Mouse (Mus musculus): ENCODE results near the gene Ryr1. TPM values are rescaled to one million over a fixed set of nuclear protein-coding genes. Genes with fewer than 3 reads are reported as not detected.

Ryr1 gene
- polyA plus RNA-seq, 1 experiment: 0.08 TPM

- no peak overlapping the region for H3K27ac ChIP-seq (ENCODE audit: insufficient read depth, low read depth, low read length)
- TF ChIP-seq CTCF (IDR thresholded peaks at IDR 0.05; ENCODE audit: low read depth, low read length) (no peak), POLR2A (IDR thresholded peaks at IDR 0.05; ENCODE audit: borderline replicate concordance, low read depth, low read length) (no peak)
- peaks cover 24% of the 10 kb centered on the region for H3K4me1 ChIP-seq (ENCODE audit: control insufficient read depth, insufficient read depth, low read length)
- no peak overlapping the region for H3K4me3 ChIP-seq (ENCODE audit: insufficient read depth, low read length)
Observed at GRCm38 (mm10) chr7:29008171-29008570, 116.8 kb downstream of the Ryr1 start.

GRCm38 (mm10) chr7:29007224-29008101 is 117.5 kb downstream of the Ryr1 start:
- no peak overlapping the region for H3K4me3 ChIP-seq (ENCODE audit: insufficient read depth, low read length)
- H3K27ac ChIP-seq (ENCODE audit: insufficient read depth, low read depth, low read length): peak overlapping the region; percentile 6; the same call in 1 of the 2 replicates
- TF ChIP-seq CTCF (IDR thresholded peaks at IDR 0.05; ENCODE audit: low read depth, low read length) (no peak), POLR2A (IDR thresholded peaks at IDR 0.05; ENCODE audit: borderline replicate concordance, low read depth, low read length) (no peak)
- H3K4me1 ChIP-seq (ENCODE audit: control insufficient read depth, insufficient read depth, low read length): peaks cover 24% of the 10 kb centered on the region

GRCm38 (mm10) chr7:29000651-29001605 is 124.1 kb downstream of the Ryr1 start:
- Histone ChIP-seq H3K4me3 (ENCODE audit: insufficient read depth, low read length) (peak overlapping the region; percentile 50), H3K4me1 (ENCODE audit: control insufficient read depth, insufficient read depth, low read length) (peaks cover 4% of the 10 kb centered on the region), H3K27ac (ENCODE audit: insufficient read depth, low read depth, low read length) (no peak overlapping the region)
- TF ChIP-seq CTCF (IDR thresholded peaks at IDR 0.05; ENCODE audit: low read depth, low read length) (no peak), POLR2A (IDR thresholded peaks at IDR 0.05; ENCODE audit: borderline replicate concordance, low read depth, low read length) (no peak)

GRCm38 (mm10) chr7:28993402-28993801 is 131.6 kb downstream of the Ryr1 start:
- TF ChIP-seq POLR2A (IDR thresholded peaks at IDR 0.05; ENCODE audit: borderline replicate concordance, low read depth, low read length) (no peak), CTCF (IDR thresholded peaks at IDR 0.05; ENCODE audit: low read depth, low read length) (no peak)
- H3K4me3 ChIP-seq (ENCODE audit: insufficient read depth, low read length): no peak overlapping the region
- H3K4me1 ChIP-seq (ENCODE audit: control insufficient read depth, insufficient read depth, low read length): no peaks in the 10 kb centered on the region
- no peak overlapping the region for H3K27ac ChIP-seq (ENCODE audit: insufficient read depth, low read depth, low read length)

GRCm38 (mm10) chr7:28992997-28993396 is 132.0 kb downstream of the Ryr1 start:
- H3K27ac ChIP-seq (ENCODE audit: insufficient read depth, low read depth, low read length): no peak overlapping the region
- no peak overlapping the region for H3K4me3 ChIP-seq (ENCODE audit: insufficient read depth, low read length)
- TF ChIP-seq POLR2A (IDR thresholded peaks at IDR 0.05; ENCODE audit: borderline replicate concordance, low read depth, low read length) (no peak), CTCF (IDR thresholded peaks at IDR 0.05; ENCODE audit: low read depth, low read length) (no peak)
- no peaks in the 10 kb centered on the region for H3K4me1 ChIP-seq (ENCODE audit: control insufficient read depth, insufficient read depth, low read length)

- Histone ChIP-seq H3K4me1 (ENCODE audit: control insufficient read depth, insufficient read depth, low read length) (no peaks in the 10 kb centered on the region), H3K27ac (ENCODE audit: insufficient read depth, low read depth, low read length) (no peak overlapping the region), H3K4me3 (ENCODE audit: insufficient read depth, low read length) (no peak overlapping the region)
- TF ChIP-seq POLR2A (IDR thresholded peaks at IDR 0.05; ENCODE audit: borderline replicate concordance, low read depth, low read length): no peak
- peak; percentile 74 for TF ChIP-seq CTCF (IDR thresholded peaks at IDR 0.05; ENCODE audit: low read depth, low read length)
Observed at GRCm38 (mm10) chr7:28991616-28992015, 133.4 kb downstream of the Ryr1 start.

GRCm38 (mm10) chr7:28990766-28991273 is 134.2 kb downstream of the Ryr1 start:
- Histone ChIP-seq H3K4me1 (ENCODE audit: control insufficient read depth, insufficient read depth, low read length) (0 out of 2 replicates have a peak, but pooled peaks cover 1% of the 10 kb centered on the region), H3K4me3 (ENCODE audit: insufficient read depth, low read length) (no peak overlapping the region), H3K27ac (ENCODE audit: insufficient read depth, low read depth, low read length) (no peak overlapping the region)
- TF ChIP-seq CTCF (IDR thresholded peaks at IDR 0.05; ENCODE audit: low read depth, low read length) (no peak), POLR2A (IDR thresholded peaks at IDR 0.05; ENCODE audit: borderline replicate concordance, low read depth, low read length) (no peak)

GRCm38 (mm10) chr7:28985207-28985606 is 139.8 kb downstream of the Ryr1 start:
- Histone ChIP-seq H3K4me1 (ENCODE audit: control insufficient read depth, insufficient read depth, low read length) (peaks cover 17% of the 10 kb centered on the region), H3K4me3 (ENCODE audit: insufficient read depth, low read length) (no peak overlapping the region), H3K27ac (ENCODE audit: insufficient read depth, low read depth, low read length) (no peak overlapping the region)
- TF ChIP-seq POLR2A (IDR thresholded peaks at IDR 0.05; ENCODE audit: borderline replicate concordance, low read depth, low read length) (no peak), CTCF (IDR thresholded peaks at IDR 0.05; ENCODE audit: low read depth, low read length) (no peak)

- Histone ChIP-seq H3K27ac (ENCODE audit: insufficient read depth, low read depth, low read length) (no peak overlapping the region), H3K4me3 (ENCODE audit: insufficient read depth, low read length) (no peak overlapping the region), H3K4me1 (ENCODE audit: control insufficient read depth, insufficient read depth, low read length) (peaks cover 17% of the 10 kb centered on the region)
- no peak for TF ChIP-seq POLR2A (IDR thresholded peaks at IDR 0.05; ENCODE audit: borderline replicate concordance, low read depth, low read length)
- TF ChIP-seq CTCF (IDR thresholded peaks at IDR 0.05; ENCODE audit: low read depth, low read length): no peak
Observed at GRCm38 (mm10) chr7:28984452-28984851, 140.5 kb downstream of the Ryr1 start.

All from bone marrow macrophage, adult 2 months (primary cell).